Mouse (Mus musculus) MEL (cell line): Measurements from ENCODE around the gene Hrh2.

ENCODE experiments used
- CTCF ChIP-seq, 3 experiments: IDR thresholded peaks in 2 of 3; conservative IDR thresholded peaks in 1 of 3; 2 replicates each; pipeline ENCODE4 v1.5.1; 2011 to 2012; ENCODE audit warnings: low read length in 3 of 3, low read depth in 2 of 3, mild to moderate bottlenecking in 2 of 3, improper control_type of control experiment in 1 of 3, inconsistent platforms in 1 of 3, mixed read lengths in 1 of 3, moderate library complexity in 1 of 3; ENCODE audit not compliant: control insufficient read depth in 1 of 3, insufficient read depth in 1 of 3, poor library complexity in 1 of 3, severe bottlenecking in 1 of 3
- TBP ChIP-seq: IDR thresholded peaks from 2 replicates; pipeline ENCODE4 v1.8.0; 2011; ENCODE audit warnings: low read depth, low read length, improper control_type of control experiment

DNA sequence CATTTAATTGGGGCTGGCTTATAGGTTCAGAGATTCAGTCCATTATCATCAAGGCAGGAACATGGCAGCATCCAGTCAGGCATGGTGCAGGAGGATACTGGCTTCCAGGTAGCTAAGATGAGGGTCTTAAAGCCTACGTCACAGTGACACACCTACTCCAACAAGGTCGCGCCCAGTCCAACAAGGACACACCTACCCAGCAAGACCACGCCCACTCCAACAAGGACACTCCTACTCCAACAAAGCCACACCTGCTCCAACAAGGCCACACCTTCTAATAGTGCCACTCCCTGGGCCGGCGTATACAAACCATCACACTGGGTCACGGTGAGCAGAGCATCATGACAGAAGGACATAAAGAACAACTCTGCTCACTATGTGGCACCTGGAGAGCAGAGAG is 80.1 kb downstream of the Hrh2 start:
- no peak for TF ChIP-seq CTCF (IDR thresholded peaks at IDR 0.05 in 2 of 3, conservative IDR thresholded peaks at IDR 0.05 in 1 of 3; ENCODE audit: control insufficient read depth in 1 of 3, insufficient read depth in 1 of 3, low read depth in 2 of 3, low read length in 3 of 3, poor library complexity in 1 of 3, severe bottlenecking in 1 of 3)
- TF ChIP-seq TBP, result no peak
